Mouse (Mus musculus): ENCODE data around the gene Inhbc. TPM values are rescaled to one million over a fixed set of nuclear protein-coding genes. Genes with fewer than 3 reads are reported as not detected.

Inhbc gene
- not detected in 2 replicates for total RNA-seq (2014; fragmentation: Nextera tagmentation)
- not detected in 2 replicates for total RNA-seq (2017)

DNA sequence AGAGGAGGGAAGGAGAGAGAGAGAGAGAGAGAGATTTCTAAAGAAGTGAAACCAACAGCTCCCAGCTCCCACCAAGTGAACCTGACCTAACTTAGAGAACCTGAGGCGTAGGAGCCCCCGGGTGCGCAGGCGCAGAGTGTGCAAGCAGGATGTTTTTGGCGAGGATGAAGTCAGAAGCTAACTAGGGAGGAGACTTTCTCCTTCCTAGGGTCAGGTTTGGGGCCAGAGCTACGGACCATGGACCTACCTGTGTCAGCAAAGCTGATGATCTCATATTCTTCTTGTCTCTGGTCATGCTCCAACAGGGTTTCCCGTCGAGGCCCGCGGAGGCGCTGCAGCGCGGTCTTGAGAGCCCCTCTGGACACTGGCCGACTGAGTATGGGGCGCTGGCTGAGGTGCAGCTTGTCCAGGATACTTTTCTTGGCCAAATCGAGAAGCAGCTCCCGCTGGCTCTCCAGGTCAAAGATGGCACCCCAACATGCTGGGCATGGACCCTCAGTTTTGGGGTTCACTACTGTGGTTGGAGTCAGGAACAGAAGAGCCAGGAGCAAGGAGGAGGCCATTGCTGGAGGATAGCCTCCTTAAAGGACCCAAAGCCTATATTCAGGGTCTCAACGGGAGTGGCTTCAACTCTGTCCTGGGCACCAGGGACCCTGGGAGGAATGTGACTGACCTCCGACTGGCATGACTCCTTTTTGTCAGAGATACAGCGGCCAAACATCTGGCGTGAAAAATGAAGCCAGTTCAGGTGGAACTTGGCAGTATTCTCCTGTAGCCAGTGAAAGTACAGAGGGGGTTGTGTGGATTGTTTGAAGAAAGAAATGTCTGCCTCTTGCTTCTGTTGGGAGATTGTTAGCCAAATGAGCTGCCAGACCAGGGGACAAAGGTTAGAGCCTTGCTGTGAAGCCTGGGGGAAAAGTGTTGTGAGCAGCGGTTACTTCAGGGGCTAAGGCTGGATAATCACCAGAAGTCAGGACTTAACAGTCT, at the start of gene Inhbc:
TSS of gene Inhbc (minus strand) at position 598 of the 987 bp plus-strand sequence.
- no peak for ATAC-seq (replicated peaks; ENCODE audit: poor library complexity, severe bottlenecking)

DNA sequence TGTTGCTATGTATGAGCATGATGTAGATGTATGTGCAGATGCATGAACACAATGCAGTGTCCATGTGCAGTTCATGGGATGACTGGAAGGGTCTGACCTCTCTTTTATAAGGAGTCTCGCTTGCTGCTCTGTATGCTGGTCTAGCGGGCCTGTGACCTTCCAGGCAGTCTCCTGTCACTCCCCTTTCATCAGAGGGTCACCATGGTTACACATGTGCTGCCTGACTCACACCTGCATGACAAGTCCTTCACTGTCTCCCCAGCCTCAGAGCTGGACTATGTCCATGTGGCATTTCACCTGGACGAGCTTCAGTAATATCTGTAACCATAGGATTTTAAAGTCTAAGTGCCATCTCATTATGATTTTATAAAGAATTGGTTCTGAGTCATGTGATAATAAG, 43.9 kb upstream of the Inhbc start:
- ATAC-seq (replicated peaks; ENCODE audit: poor library complexity, severe bottlenecking), result no peak

DNA sequence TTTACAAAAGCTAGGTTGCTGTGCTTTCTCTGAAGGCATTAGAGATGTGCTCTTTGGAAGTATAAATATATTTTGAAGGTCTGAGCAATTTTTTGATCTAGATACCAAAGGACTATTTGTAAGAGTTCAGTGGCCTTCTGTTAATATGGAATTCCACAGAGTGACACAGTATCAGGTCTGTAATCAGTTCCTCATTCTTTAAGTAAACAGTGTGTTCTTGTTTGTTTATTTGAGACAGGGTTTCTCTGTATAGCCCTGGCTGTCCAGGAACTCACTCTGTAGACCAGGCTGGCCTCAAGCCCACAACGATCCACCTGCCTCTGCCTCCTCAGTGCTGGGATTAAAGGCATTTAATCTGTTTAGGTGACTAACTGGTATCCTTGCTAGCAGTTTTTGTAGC, 43.4 kb upstream of the Inhbc start:
- no peak for ATAC-seq (replicated peaks; ENCODE audit: poor library complexity, severe bottlenecking)

DNA sequence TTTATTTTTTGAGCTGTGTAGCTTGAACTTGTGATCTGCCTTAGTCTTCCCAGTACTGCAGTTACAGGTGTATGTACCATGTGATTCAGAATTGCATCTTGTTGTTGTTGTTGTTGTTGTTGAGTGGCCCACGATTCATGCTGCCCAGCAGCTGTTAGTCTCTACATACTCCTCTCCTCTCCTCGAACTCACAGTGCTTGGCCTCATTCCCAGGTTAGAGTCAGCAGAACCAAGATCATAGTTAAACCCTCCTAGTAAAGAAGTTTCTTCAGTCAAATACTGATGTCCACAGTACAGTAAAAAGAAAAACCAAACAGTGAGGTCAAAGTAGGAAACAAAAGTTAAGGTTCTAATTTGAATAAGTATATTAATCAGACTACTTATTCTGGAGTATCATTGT, 42.5 kb upstream of the Inhbc start:
- no peak for ATAC-seq (replicated peaks; ENCODE audit: poor library complexity, severe bottlenecking)

DNA sequence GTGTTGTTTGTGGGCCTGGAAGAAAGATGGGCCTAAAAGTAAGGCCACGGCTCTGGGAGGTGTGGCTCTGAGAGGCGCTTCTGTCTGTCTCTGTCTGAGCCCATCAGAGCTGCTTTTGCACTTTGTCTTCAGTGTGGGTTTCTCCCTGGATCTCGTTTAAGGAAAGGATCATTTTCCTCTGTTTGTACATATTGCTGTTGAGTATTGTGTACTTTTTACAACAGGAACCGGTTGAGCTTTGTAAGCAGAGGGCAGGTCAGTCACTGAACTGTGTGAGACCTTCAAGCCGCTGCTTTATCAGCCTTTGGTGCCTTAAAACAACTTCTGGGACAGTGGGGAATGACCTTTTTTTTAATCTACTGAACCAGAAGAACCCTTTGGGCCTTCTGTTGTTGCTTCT, 41.9 kb upstream of the Inhbc start:
- ATAC-seq (replicated peaks; ENCODE audit: poor library complexity, severe bottlenecking), result no peak

DNA sequence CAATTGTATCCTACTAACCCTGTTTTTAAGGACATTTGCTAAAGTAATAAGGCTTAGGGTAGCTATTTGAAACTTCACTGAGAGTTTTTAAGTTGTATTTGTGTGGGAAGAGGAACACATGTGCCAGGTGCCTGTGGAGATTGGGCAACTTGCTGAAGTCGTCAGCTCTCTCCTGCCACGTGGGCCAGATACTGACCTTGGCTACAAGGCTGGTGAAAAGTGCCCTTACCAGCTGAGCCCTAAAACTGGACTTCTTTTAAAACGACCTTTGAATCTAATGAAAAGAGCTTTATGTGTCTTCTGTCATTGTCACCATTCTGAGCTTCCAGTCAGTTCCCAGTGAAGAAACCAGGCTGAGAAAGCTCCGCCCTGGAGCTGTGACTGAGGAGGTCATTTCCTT, 37.2 kb upstream of the Inhbc start:
- peak; percentile 53; the same call in 1 of the 2 replicates for ATAC-seq (replicated peaks; ENCODE audit: poor library complexity, severe bottlenecking)

DNA sequence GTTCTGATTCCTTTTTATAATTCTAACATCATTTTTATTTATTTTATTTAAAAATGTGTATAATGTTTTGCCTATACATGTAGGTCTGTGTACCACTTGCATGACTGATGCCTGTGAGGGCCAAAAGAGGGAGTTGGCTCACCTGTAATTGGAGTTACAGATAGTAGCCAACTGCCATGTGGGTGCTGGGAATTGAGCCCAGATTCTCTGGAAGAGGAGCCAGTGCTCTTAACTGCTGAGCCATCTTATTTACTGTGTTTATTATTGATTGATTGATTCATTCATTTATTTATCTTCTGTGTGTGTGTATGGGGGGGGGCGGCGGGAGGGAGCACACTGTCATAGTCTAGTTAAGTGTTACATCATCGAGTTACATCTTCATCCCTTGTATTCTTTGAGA, 34.5 kb upstream of the Inhbc start:
- no peak for ATAC-seq (replicated peaks; ENCODE audit: poor library complexity, severe bottlenecking)

DNA sequence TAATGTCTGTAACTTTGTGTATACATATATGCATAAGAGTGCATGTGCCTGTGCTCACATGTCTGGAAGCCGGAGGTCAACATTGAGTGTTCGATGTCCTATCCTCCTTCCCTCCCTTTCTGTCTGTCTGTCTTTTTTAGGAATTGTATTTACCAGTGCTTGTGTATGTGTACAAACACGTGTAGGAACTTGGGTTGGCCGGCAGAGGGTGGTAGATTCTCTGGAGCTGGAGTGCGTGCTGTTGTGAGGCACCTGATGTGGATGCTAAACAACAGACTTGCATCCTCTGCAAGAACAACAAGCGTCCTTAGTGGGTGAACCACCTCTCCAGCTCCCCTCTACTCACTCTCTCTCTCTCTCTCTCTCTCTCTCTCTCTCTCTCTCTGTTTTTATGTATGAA, 21.5 kb upstream of the Inhbc start:
- ATAC-seq (replicated peaks; ENCODE audit: poor library complexity, severe bottlenecking), result no peak

DNA sequence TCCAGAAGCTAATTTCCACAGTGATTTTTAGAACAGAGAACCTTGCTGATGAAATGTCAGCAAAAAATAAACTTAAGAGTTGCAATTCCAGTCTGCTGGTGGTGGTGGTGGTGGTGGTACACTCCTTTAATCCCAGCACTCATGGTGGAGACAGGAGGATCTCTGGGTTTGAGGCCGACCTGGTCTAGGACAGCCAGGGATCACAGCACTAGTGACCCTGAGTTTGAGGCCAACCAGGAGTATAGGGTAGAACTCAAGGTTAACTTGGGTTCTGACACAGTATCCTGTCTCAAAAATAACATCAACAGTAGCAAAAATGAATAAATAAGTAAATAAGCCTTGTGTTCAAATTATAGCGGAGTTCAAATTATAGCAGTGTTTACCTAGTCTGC, 11.5 kb upstream of the Inhbc start:
- ATAC-seq (replicated peaks; ENCODE audit: poor library complexity, severe bottlenecking), result no peak

DNA sequence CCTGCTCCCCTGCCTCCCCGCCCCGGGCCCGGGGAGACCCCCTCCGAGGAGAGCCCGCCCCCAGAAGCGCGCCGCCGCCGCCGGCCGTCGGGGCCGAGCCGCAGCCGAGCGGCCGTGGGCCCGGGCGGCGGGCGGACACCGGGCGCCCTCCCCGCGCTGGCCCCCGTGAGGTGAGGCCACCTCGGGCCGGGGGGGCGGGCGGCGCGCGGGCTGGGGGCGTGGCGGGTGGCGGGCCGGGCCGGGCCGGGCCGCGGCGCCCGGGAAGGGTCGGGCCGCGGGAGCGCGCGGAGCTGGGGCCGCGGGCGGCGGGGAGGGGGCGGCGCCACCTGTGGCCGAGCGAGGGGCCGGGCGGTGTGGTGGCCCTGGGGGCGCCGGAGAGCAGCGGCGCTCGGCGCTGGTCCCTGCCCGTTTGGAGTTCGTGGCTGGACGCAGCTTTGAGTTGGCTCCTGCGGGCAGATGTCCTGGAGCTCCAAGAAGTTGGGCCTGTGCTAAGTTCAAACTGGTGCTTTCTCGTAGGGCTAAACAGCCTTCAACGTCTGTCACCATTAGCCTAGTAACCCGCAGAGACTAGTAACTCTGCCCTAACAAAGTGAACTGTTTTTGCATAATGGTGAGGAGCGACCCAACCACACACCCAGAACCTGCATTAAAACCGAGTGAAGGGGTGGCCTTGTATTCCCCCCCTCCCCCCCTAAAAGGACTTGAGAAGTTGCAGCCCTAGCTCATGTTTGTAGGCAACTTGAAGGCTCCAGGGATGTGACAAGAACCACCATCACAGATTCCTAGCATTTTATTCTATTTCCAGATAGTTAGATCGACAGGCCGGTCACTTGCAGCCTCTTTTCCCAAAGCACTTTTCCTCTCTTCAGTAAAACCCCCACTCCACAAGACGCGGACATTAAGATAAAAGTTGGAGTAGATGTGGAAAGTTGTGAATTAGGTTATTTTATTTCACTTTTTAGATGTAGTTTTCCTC, 10.8 kb upstream of the Inhbc start:
- ATAC-seq (replicated peaks; ENCODE audit: poor library complexity, severe bottlenecking), result peak; percentile 66

DNA sequence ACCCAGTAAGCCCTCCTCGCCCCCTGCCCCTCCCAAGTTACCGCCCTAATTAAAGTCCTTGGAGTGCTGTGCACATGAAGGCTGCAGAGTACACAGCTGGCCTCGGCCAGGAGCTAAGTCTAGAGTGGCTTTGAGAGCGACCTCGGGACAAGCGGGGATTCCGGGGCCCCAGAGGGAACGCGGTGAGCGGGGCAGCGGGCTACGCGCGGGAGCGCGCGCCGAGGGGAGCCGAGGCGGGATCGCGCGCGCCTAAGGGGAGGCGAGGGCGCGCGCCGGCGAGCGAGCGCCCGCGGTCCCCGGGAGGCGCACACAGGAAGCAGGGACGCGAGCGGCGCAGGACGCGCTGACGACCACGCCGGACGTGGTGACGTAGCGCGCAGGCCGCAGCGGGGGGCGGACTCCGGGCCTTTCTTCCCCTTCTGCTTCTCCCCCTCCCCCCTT, 10.0 kb upstream of the Inhbc start, which contains the start of gene R3hdm2:
TSS of gene R3hdm2 (plus strand) at position 77 of the 441 bp plus-strand sequence.
- ATAC-seq (replicated peaks; ENCODE audit: poor library complexity, severe bottlenecking), result peak; percentile 97

DNA sequence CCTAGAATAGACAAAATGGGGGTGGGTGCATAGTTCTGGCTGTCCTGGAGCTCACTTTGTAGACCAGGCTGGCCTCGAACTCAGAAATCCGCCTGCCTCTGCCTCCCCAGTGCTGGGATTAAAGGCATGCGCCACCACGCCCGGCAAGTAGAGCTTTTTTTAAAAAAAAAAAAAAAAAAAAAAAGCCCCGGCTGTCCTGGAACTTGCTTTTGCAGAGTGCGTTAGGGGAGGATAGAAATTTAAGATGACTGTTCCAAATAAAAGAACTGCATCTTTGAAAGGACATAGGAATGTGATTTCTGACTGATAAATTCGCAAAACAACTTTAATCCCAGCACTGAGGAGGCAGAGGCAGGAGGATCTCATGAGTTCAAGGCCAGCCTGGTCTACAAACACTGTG, 9.4 kb upstream of the Inhbc start:
- ATAC-seq (replicated peaks; ENCODE audit: poor library complexity, severe bottlenecking), result no peak

DNA sequence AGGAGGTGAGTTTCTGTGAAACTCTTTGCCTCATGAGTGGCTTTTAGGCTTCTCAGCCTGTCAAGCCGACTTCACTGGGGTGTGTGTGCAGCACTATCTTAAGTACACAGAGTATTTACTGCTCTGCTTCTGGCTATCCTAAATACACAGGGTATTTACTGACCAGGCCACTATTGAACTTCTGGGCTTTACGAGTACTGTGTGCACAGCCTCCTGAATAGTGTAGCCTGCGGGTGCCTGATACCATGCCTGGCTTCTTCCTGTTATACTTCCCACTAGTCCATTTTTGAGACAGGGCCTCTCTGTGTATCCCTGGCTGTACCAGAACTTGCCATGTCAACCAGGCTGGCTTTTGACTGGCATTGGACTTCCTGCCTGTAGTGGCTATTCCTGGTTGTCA, 7.5 kb upstream of the Inhbc start:
- ATAC-seq (replicated peaks; ENCODE audit: poor library complexity, severe bottlenecking), result no peak

DNA sequence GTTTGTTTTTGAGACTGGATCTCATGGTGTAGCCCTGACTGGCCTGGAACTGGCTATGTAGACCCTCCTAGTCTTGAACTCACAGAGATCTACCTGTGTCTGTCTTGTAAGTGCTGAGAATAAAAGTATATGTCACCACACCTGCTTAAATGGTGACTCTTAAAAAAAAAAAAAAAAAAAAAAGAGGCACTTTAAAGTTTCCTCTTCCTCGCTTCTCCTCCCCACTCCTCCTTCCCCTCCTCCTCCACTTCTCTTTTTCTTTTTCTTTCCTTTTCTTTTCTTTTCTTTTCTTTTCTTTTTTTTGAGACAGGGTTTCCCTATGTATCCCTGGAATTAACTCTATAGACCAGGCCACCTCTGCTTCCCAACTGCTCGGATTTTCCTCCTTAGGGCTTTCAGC, 792 bp upstream of the Inhbc start:
- ATAC-seq (replicated peaks; ENCODE audit: poor library complexity, severe bottlenecking), result no peak

DNA sequence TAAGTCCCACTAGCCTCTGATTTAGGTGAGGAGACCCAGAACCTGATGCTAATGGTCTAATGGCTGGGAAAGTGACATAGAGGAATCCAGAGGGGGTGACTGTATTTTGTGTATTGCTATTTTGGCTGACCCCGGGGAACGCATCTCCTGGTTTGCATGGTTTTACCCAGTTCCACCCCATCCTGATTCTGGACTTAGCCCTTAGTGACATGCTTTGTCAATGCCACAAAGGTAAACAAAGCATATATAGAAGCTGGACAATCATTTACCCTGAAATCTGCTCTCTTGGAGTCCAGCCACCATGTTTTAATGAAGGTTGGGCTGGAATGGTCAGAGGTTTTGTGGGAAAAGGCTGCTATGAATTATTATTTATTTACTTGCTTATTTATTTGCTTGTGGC, 2.0 kb downstream of the Inhbc start:
- no peak for ATAC-seq (replicated peaks; ENCODE audit: poor library complexity, severe bottlenecking)

DNA sequence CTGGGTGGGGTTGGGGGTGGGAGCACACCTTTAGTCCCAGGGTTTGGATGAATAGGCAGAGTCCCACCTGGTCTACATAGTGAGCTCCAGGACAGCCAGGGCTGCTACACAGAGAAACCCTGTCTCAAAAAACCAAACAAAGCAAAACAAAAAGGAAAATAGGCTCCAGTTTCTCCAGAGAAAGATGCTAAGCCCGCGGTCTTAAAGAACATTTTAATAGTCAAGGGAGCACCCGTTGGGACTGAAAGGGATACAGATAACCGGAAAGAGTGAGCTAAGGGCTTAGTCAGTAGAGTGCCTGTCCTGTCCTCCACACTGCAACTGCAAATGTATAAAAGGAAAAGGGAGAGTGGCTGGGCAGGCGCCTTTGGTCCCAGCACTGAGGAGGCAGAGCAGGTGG, 3.1 kb downstream of the Inhbc start:
- ATAC-seq (replicated peaks; ENCODE audit: poor library complexity, severe bottlenecking), result no peak

DNA sequence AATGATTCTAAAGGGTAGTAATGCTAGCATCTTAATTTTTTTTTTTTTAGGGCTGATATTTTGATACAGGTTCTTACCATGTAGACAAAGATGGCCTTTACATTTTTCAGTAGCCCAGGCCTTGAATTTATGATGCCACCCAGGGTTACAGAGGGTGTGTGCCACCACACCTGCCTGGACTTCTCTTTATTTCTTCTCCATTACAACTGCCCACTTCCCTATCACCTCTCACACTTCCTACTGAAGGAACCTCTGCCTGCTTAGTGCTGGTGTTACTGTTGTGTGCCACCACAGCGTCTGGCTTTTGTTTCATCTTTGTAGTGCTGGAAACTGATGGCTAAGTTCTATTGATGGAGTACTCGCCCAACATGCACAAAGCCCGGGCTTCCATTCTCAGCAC, 9.5 kb downstream of the Inhbc start:
- peak; percentile 72 for ATAC-seq (replicated peaks; ENCODE audit: poor library complexity, severe bottlenecking)

DNA sequence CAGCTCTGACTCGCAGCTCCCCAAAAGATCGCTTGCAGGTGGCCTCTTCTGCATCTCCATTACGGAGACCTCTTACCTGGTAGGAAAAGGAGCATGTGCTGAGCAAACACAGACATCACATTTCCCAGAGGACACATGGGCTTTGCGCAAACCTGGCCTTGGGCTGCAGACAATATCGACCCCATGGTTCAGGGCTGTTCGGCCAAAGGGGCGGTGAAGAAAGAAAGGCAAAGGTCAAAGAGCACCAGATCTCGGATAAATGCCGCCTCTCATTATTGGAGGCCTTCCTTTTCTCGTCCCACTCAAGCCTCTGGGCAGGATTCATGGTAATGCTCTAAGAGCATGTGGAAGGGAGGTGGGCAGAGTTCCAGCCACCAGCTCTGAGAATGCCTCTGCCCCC, 14.9 kb downstream of the Inhbc start:
- no peak for ATAC-seq (replicated peaks; ENCODE audit: poor library complexity, severe bottlenecking)

DNA sequence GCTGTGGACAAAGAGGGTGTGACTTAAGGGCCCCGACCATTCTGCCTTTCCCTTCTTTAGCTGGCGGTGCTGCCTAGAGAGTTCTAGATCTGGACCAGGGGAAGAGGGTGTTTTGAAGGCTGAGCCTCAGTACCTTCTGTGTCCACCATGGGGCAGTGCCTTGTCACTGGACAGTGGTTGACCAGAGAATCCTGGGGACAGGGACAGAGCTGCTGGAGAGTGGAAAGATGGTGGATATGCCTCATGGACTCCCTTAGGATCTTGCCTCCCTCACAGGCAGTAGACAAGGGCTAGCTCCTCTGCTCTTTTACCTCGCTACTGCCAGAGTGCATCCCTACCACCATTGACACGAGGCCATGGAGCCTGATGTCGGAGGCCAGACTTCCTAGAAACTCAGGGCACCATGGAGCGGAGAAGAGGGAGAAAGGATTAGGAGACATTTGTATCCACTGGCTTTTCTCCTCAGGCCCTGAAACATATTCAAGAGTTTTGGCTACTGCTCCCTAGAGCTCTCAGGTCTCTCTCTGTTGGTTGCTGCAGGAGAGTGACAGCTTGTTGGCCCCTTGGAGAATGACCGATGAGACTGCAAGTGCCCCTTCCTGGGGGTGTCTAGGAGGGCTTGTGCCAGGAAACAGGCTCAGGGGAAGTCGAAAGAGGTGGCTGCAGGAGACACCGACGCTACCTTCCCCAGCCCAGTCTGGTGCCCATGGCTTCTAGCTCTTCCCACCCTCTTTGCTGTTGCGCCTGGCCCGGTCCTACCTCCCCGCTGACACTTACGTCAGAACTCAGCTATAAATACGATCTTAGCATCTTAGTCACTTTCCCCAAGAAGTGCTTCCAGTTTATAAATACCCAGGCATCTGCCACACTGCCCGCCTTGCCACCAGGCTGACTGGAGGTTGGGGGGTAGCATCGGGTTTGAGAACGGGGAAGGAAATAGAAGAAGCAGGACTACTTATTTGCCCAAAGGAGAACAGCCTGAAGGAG, 16.0 kb downstream of the Inhbc start, which contains the start of gene Inhbe:
TSS of gene Inhbe (minus strand) at position 503 of the 987 bp plus-strand sequence.
- peak; percentile 31; the same call in 1 of the 2 replicates for ATAC-seq (replicated peaks; ENCODE audit: poor library complexity, severe bottlenecking)

Data from granulocyte monocyte progenitor cell, adult 5-6 weeks (primary cell).